Mouse (Mus musculus) bone marrow macrophage, adult 2 months (primary cell): ENCODE data around the gene Hmgcl. TPM values are rescaled to one million over a fixed set of nuclear protein-coding genes. Genes with fewer than 3 reads are reported as not detected.

Experiments used
- H3K27ac ChIP-seq: 2 replicates; pipeline ENCODE4 v1.5.1; 2012; ENCODE audit warnings: low read depth, low read length; ENCODE audit not compliant: insufficient read depth
- H3K4me1 ChIP-seq: 2 replicates; pipeline ENCODE4 v1.6.1; 2012; ENCODE audit warnings: low read length; ENCODE audit not compliant: control insufficient read depth, insufficient read depth
- H3K4me3 ChIP-seq: 2 replicates; pipeline ENCODE4 v1.5.1; 2012; ENCODE audit warnings: mild to moderate bottlenecking, low read length, moderate library complexity; ENCODE audit not compliant: insufficient read depth
- CTCF ChIP-seq: IDR thresholded peaks from 2 replicates; pipeline ENCODE4 v1.5.1; 2012; ENCODE audit warnings: low read depth, mild to moderate bottlenecking, low read length, moderate library complexity
- POLR2A ChIP-seq: IDR thresholded peaks from 2 replicates; pipeline ENCODE4 v1.6.1; 2012; ENCODE audit warnings: mild to moderate bottlenecking, low read depth, low read length, borderline replicate concordance
- polyA plus RNA-seq: library from polyadenylated mRNA; stranded (reverse); fragments of >200 nt; gene quantifications from 2 replicates; pipeline ENCODE4 v1.2.4, GENCODE M21; 2012; ENCODE audit not compliant: missing spikeins, insufficient read depth, insufficient read length

Gene Hmgcl
- polyA plus RNA-seq, 1 experiment, result 99.8 TPM

DNA sequence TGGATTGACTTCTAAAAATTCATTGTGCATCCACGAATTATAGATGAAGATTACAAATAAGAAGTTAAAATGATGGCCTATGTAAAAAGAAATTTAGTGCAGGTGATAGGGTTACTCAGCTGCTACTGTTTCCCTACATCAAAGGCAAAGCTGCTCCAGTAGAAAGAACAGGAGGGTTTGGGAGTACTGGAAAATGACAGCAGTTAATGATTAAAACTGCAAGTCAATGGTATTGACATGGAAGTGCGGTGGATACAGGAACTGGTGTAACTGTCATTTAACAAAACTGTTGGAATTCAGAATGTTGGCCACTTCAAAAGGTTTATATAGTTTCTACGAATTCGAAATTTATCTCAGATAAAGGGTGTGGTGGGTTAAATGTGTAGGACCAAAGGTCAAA, 48.9 kb downstream of the Hmgcl start:
- no peaks in the 10 kb centered on the region for H3K4me1 ChIP-seq
- TF ChIP-seq CTCF (no peak), POLR2A (no peak)
- no peak overlapping the region for H3K27ac ChIP-seq
- no peak overlapping the region for H3K4me3 ChIP-seq

- Histone ChIP-seq H3K4me3 (no peak overlapping the region), H3K27ac (no peak overlapping the region), H3K4me1 (peaks cover 2% of the 10 kb centered on the region; the same call in 1 of the 2 replicates)
- TF ChIP-seq POLR2A, result no peak
- no peak for TF ChIP-seq CTCF
These were observed 57.9 kb downstream of the Hmgcl start for GRCm38 (mm10) chr4:136004107-136004675.

DNA sequence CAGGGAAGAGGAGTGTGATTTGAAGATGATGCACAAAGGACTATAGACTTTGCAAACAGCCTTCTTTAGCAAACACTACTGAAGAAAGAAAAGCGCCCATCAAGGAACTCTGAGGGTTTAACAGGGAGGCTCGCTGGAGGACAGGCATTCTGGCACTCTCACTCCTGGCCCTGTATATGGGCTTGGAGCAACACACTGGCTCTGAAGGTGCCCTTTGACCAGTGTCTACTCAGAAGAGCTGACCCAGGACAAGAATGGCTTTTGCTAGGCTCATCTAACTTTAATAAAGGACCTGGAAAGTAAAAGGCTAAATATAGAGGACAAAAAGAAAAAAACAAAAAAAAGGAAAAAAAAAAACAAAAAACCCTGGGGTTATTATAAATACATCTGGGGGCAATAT, 58.7 kb downstream of the Hmgcl start:
- H3K4me1 ChIP-seq, result peaks cover 2% of the 10 kb centered on the region; the same call in 1 of the 2 replicates
- H3K4me3 ChIP-seq, result no peak overlapping the region
- no peak overlapping the region for H3K27ac ChIP-seq
- TF ChIP-seq CTCF (no peak), POLR2A (no peak)

GRCm38 (mm10) chr4:136006821-136007220, 60.6 kb downstream of the Hmgcl start:
- Histone ChIP-seq H3K4me3 (no peak overlapping the region), H3K27ac (no peak overlapping the region), H3K4me1 (peaks cover 2% of the 10 kb centered on the region; the same call in 1 of the 2 replicates)
- TF ChIP-seq CTCF (no peak), POLR2A (no peak)

GRCm38 (mm10) chr4:136008782-136009447, 62.7 kb downstream of the Hmgcl start:
- TF ChIP-seq POLR2A (no peak), CTCF (no peak)
- Histone ChIP-seq H3K27ac (no peak overlapping the region), H3K4me3 (no peak overlapping the region), H3K4me1 (peaks cover 2% of the 10 kb centered on the region; the same call in 1 of the 2 replicates)

DNA sequence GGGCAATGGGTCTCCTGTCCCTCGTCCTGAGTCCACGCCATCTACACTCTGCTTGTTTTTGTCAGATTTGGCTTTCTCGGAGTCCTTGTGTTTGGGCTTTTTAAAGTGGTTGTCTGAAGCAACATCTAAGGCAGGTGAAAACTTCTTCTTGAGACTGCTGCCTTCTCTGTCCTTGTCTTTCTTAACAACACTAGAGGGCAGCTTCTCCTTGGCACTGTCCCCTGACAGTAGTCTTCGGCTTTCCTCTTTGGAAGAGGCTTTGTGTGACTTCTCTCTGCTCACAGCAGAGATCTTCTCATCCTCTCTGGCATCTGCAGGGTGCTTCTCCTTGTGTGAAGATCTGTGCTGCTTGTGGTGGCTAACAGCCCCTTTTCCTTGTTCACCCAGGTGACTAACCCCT, 64.3 kb downstream of the Hmgcl start:
- Histone ChIP-seq H3K4me3 (no peak overlapping the region), H3K4me1 (peaks cover 7% of the 10 kb centered on the region), H3K27ac (no peak overlapping the region)
- TF ChIP-seq POLR2A (no peak), CTCF (no peak)

Other genes with a start within 250 kb of the Hmgcl start
- gene Il22ra1, start 218.3 kb upstream of the Hmgcl start, polyA plus RNA-seq, result not detected in 2 replicates
- not detected in 2 replicates for gene Myom3, start 186.7 kb upstream of the Hmgcl start, polyA plus RNA-seq
- gene Srsf10, start 90.7 kb upstream of the Hmgcl start, polyA plus RNA-seq, result 82.1 and 98.0 TPM in 2 replicates
- 126 and 135 TPM in 2 replicates for gene Pnrc2, start 72.6 kb upstream of the Hmgcl start, polyA plus RNA-seq
- gene Cnr2, start 51.1 kb upstream of the Hmgcl start, polyA plus RNA-seq, result 17.3 and 18.8 TPM in 2 replicates
- 418 and 432 TPM in 2 replicates for gene Fuca1, start 25.7 kb upstream of the Hmgcl start, polyA plus RNA-seq
- 4.7 and 5.6 TPM in 2 replicates for gene Gale, start 17.3 kb downstream of the Hmgcl start, polyA plus RNA-seq
- gene Lypla2, start 26.2 kb downstream of the Hmgcl start, polyA plus RNA-seq, result 74.7 and 77.1 TPM in 2 replicates
- 31.0 and 31.5 TPM in 2 replicates for gene Pithd1, start 40.8 kb downstream of the Hmgcl start, polyA plus RNA-seq
- 66.0 and 69.3 TPM in 2 replicates for gene Eloa, start 75.3 kb downstream of the Hmgcl start, polyA plus RNA-seq
- gene Rpl11, start 107.0 kb downstream of the Hmgcl start, polyA plus RNA-seq, result 1,501 and 1,718 TPM in 2 replicates
- gene Id3, start 197.0 kb downstream of the Hmgcl start, polyA plus RNA-seq, result 7.7 and 8.4 TPM in 2 replicates
- 20.0 and 20.8 TPM in 2 replicates for gene E2f2, start 225.9 kb downstream of the Hmgcl start, polyA plus RNA-seq